Mouse (Mus musculus) bone marrow macrophage, adult 2 months (primary cell): Measurements from ENCODE around the gene Tmem158.

ENCODE experiments used
- CTCF ChIP-seq: IDR thresholded peaks from 2 replicates; pipeline ENCODE4 v1.5.1; 2012; ENCODE audit warnings: low read depth, mild to moderate bottlenecking, low read length, moderate library complexity
- POLR2A ChIP-seq: IDR thresholded peaks from 2 replicates; pipeline ENCODE4 v1.6.1; 2012; ENCODE audit warnings: mild to moderate bottlenecking, low read depth, low read length, borderline replicate concordance

DNA sequence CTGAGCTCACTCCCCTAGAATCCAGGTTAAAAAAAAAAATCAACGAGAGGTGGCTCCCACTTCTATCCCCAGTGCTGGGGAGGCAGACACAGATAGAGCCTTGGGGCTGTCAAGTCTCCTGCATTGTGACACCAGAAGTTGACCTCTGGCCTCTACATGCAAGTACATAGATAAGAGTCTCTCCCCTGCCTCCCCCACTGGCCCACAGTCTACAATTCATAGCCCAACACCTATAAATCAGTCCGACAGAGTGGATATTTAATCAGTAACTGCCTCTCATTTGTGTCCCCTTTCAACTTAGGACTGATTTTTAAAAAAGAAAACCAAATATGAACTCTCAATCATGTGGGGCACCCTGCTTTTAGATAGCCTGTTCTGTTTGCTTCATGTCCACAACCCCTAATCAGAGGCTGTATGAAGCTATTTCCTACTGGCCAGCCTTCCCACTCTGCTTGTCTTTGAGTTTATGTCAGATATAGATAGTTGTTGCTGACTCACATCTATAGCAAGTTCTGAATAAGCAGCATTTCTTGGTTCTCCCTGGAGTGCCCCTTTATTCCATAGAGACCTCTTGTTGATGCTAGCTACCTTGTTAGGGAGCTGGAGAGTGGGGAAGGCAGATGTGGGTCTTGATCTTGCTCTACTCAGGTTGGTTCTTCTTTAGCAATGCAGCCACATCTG is 49.3 kb upstream of the Tmem158 start:
- no peak for TF ChIP-seq CTCF
- no peak for TF ChIP-seq POLR2A
